Mouse (Mus musculus): ENCODE data around the gene Scpep1.

The Scpep1 gene

GRCm38 (mm10) chr11:88973776-88974701 is 18.8 kb upstream of the Scpep1 start:
- DNase-seq (ENCODE audit: inconsistent ontology term), result peak; percentile 93

GRCm38 (mm10) chr11:88970202-88970732 is 15.0 kb upstream of the Scpep1 start, which contains the start of gene Coil:
Gene Coil (plus strand): TSS chr11:88970252.
- DNase-seq (ENCODE audit: inconsistent ontology term), result no peak

- DNase-seq (ENCODE audit: inconsistent ontology term), result no peak
Measured at GRCm38 (mm10) chr11:88966881-88967361, 11.7 kb upstream of the Scpep1 start, which contains the start of gene Elobl. Gene Elobl (minus strand): TSS chr11:88966931.

- DNase-seq (ENCODE audit: inconsistent ontology term), result no peak
Measured at GRCm38 (mm10) chr11:88958851-88959250, 3.6 kb upstream of the Scpep1 start.

- peak; percentile 80 for DNase-seq (ENCODE audit: inconsistent ontology term)
Measured at GRCm38 (mm10) chr11:88954803-88955202, 462 bp downstream of the Scpep1 start.

GRCm38 (mm10) chr11:88953582-88953981 is 1.7 kb downstream of the Scpep1 start:
- no peak for DNase-seq (ENCODE audit: inconsistent ontology term)

GRCm38 (mm10) chr11:88952117-88952516 is 3.1 kb downstream of the Scpep1 start:
- DNase-seq (ENCODE audit: inconsistent ontology term), result no peak

GRCm38 (mm10) chr11:88951576-88951975 is 3.7 kb downstream of the Scpep1 start:
- no peak for DNase-seq (ENCODE audit: inconsistent ontology term)

- no peak for DNase-seq (ENCODE audit: inconsistent ontology term)
Measured at GRCm38 (mm10) chr11:88950640-88951250, 4.5 kb downstream of the Scpep1 start.

- DNase-seq (ENCODE audit: inconsistent ontology term), result no peak
Measured at GRCm38 (mm10) chr11:88949802-88950639, 5.2 kb downstream of the Scpep1 start.

GRCm38 (mm10) chr11:88948896-88949295 is 6.4 kb downstream of the Scpep1 start:
- no peak for DNase-seq (ENCODE audit: inconsistent ontology term)

- no peak for DNase-seq (ENCODE audit: inconsistent ontology term)
Measured at GRCm38 (mm10) chr11:88945971-88946585, 9.2 kb downstream of the Scpep1 start.

GRCm38 (mm10) chr11:88941489-88941888 is 13.8 kb downstream of the Scpep1 start:
- no peak for DNase-seq (ENCODE audit: inconsistent ontology term)

GRCm38 (mm10) chr11:88939634-88940033 is 15.6 kb downstream of the Scpep1 start:
- no peak for DNase-seq (ENCODE audit: inconsistent ontology term)

- DNase-seq (ENCODE audit: inconsistent ontology term), result no peak
Measured at GRCm38 (mm10) chr11:88938770-88939169, 16.5 kb downstream of the Scpep1 start.

- DNase-seq (ENCODE audit: inconsistent ontology term), result peak; percentile 35
Measured at GRCm38 (mm10) chr11:88937886-88938285, 17.4 kb downstream of the Scpep1 start.

GRCm38 (mm10) chr11:88934089-88935000 is 20.9 kb downstream of the Scpep1 start:
- DNase-seq (ENCODE audit: inconsistent ontology term), result no peak

- DNase-seq (ENCODE audit: inconsistent ontology term), result no peak
Measured at GRCm38 (mm10) chr11:88933030-88933429, 22.2 kb downstream of the Scpep1 start.

- DNase-seq (ENCODE audit: inconsistent ontology term), result no peak
Measured at GRCm38 (mm10) chr11:88931692-88932530, 23.4 kb downstream of the Scpep1 start.
